Mouse (Mus musculus) midbrain, postnatal 0 days (tissue): ENCODE results near the gene Sugt1. TPM values are rescaled to one million over a fixed set of nuclear protein-coding genes. Genes with fewer than 3 reads are reported as not detected.

ENCODE experiments used
- ATAC-seq: fragments of 200-750 bp; cut with Nextera tagmentation; 2 replicates; pipeline ENCODE4 v1.8.0; 2017; ENCODE audit warnings: moderate number of reproducible peaks, mild to moderate bottlenecking, moderate TSS enrichment, moderate library complexity; ENCODE audit not compliant: low FRiP score
- DNase-seq: peaks from one replicate; pipeline ENCODE4 v3.0.0-alpha.2; 2015; ENCODE audit warnings: low spot score
- H3K27ac ChIP-seq: fragments of 300-500 bp; sonication (generic); 2 replicates; pipeline ENCODE4 v1.5.1; 2014; ENCODE audit warnings: low read depth, mild to moderate bottlenecking, low read length, mixed read lengths
- H3K27me3 ChIP-seq: fragments of 300-500 bp; sonication (generic); 2 replicates; pipeline ENCODE4 v1.6.1; 2014; ENCODE audit warnings: low read length, control low read depth, mixed read lengths; ENCODE audit not compliant: insufficient read depth
- H3K36me3 ChIP-seq: fragments of 300-500 bp; sonication (generic); 2 replicates; pipeline ENCODE4 v1.6.1; 2014; ENCODE audit warnings: low read length, control low read depth, mixed read lengths; ENCODE audit not compliant: insufficient read depth
- H3K4me1 ChIP-seq: fragments of 300-500 bp; sonication (generic); 2 replicates; pipeline ENCODE4 v1.6.1; 2014; ENCODE audit warnings: mild to moderate bottlenecking, control low read depth, antibody characterized with exemption, low read length, mixed read lengths; ENCODE audit not compliant: insufficient read depth
- H3K4me2 ChIP-seq: fragments of 300-500 bp; sonication (generic); 2 replicates; pipeline ENCODE4 v1.6.1; 2014; ENCODE audit warnings: low read depth, mild to moderate bottlenecking, low read length, mixed read lengths; ENCODE audit not compliant: poor library complexity, severe bottlenecking
- H3K4me3 ChIP-seq: fragments of 300-500 bp; sonication (generic); 2 replicates; pipeline ENCODE4 v1.5.1; 2014; ENCODE audit warnings: low read depth, mild to moderate bottlenecking, low read length, moderate library complexity
- H3K9ac ChIP-seq: fragments of 300-500 bp; sonication (generic); replicated peaks from 2 replicates; pipeline ENCODE4 v1.6.1; 2014; ENCODE audit warnings: mild to moderate bottlenecking, low read length, moderate library complexity, mixed read lengths; ENCODE audit not compliant: poor library complexity, severe bottlenecking
- H3K9me3 ChIP-seq: fragments of 300-500 bp; sonication (generic); 2 replicates; pipeline ENCODE4 v1.6.1; 2016; ENCODE audit warnings: low read length, control low read depth
- CTCF ChIP-seq: IDR thresholded peaks from 2 replicates; pipeline ENCODE4 v1.5.1; 2016; ENCODE audit warnings: antibody characterized with exemption, mild to moderate bottlenecking
- WGBS: fragments of 180-500 bp; shearing (Covaris S2); extraction: QIAGEN DNeasy Blood & Tissue Kit; methylation state at CpG from one replicate; pipeline ENCODE4 v1.1.7; 2014; 5-methylcytosine and 5-hydroxymethylcytosine counted together
- polyA plus RNA-seq: library from polyadenylated mRNA; unstranded; fragments of >200 nt; fragmentation: Nextera tagmentation; extraction: Ambion mirVana; gene quantifications from 2 replicates; pipeline ENCODE4 v1.2.1, GENCODE M21; 2015
- total RNA-seq: library from RNA; depleted of rRNA; stranded (reverse); fragments of >200 nt; gene quantifications from 2 replicates; pipeline ENCODE4 v1.2.3, GENCODE M21; 2014

Sugt1 gene
- total and polyA plus RNA-seq, 2 experiments from 2014 or later = 19.1 to 86.0 TPM

DNA sequence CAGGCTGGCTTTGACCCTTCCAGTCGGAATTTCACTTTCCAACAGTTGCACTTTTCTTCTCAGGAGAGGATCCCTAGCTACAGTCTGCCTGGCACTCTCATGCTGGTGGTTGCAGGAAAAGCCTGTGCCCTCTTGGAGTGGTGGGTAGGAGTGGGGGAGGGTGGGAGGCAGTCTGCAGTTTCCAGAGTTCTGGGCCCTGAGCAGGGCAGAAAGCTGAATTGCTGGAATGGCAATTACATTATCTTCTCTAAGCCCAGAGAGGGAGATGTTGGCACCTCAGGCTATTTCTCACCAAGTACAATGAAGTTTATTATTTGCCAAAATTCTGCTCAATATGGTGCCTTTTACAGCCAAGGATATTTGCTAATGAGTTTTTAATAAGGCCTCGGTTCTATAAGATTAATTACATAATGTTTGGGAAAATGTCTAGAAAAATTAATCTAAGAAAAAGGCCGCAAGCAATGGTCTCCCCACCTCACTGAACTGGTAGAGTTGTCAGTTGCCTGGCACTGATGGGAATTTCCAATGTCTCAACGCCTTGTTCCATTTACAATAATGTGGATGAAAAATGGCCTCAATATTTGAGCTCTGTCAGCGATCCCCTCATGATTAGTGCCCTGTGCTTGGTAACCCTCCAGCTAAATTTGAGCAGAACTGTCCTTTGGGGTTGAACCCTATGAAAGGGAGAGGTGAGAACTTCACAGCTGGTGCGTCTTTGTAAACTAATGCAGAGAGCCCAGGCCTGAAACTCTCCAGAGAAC is 71.4 kb downstream of the Sugt1 start:
- Histone ChIP-seq H3K4me2 (no peak overlapping the region), H3K9ac (no peak overlapping the region), H3K4me3 (no peak overlapping the region), H3K36me3 (no peaks in the 10 kb centered on the region), H3K9me3 (no peaks in the 10 kb centered on the region), H3K4me1 (no peaks in the 10 kb centered on the region), H3K27ac (peak overlapping the region; percentile 43; the same call in 1 of the 2 replicates), H3K27me3 (no peaks in the 10 kb centered on the region)
- no peak for TF ChIP-seq CTCF
- DNase-seq (peak; percentile 21), ATAC-seq (0 out of 2 replicates have a peak, but pooled peaks have one; percentile 8)
- 76% methylated on average over 6 of the region's 6 CpGs for WGBS

DNA sequence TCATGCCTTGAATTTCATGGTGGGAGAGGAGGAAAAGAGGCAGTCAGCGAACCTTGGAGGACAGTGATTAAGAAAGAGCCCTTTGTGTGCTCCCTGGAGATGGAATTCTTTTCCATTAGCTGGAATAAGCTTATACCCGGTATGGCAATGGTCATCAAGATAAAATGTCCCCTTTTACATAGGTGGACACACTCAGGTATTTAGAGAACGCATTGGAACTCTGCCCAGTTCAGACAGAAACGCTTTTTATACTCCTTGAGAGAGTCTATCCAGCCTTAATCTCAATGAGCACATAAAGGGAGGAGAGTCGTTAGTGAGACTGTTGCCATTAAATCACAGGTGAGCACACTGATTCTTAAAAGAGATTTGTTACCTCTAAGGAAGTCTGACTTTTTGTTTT is 73.0 kb downstream of the Sugt1 start:
- Histone ChIP-seq H3K4me3 (no peak overlapping the region), H3K27me3 (no peaks in the 10 kb centered on the region), H3K9me3 (no peaks in the 10 kb centered on the region), H3K4me2 (no peak overlapping the region), H3K36me3 (no peaks in the 10 kb centered on the region), H3K27ac (no peak overlapping the region), H3K9ac (no peak overlapping the region), H3K4me1 (no peaks in the 10 kb centered on the region)
- ATAC-seq (no peak), DNase-seq (no peak)
- TF ChIP-seq CTCF = no peak
- 36% methylated on average over 5 of the region's 5 CpGs for WGBS

GRCm38 (mm10) chr14:79661005-79661917 is 73.8 kb downstream of the Sugt1 start:
- peak; percentile 44 for DNase-seq
- Histone ChIP-seq H3K36me3 (no peaks in the 10 kb centered on the region), H3K9ac (no peak overlapping the region)

DNA sequence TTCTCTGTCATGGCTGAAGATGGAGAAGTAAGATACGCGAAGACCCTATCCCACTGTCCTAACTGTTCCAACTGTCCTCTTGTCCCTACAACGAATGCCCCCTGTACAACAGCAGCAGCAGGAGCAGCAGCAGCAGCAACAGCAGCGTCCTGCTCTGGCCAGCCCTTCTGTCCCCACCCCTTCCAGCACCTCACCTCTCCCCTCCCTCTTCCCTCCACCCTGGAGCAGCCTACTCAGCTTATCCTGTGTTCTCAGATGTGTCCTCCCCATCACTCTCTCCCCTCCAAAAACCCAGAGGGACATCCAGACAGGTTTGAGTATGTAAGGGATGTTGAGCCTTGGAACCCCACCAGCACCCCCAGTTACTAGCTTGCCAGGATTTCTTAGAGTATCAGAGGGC is 74.5 kb downstream of the Sugt1 start, which contains the start of gene Cnmd:
Cnmd (minus strand) TSS at position 170 of the 400 bp plus-strand sequence.
- WGBS = 75% methylated on average over 4 of the region's 4 CpGs
- DNase-seq (no peak), ATAC-seq (0 out of 2 replicates have a peak, but pooled peaks have one; percentile 24)
- Histone ChIP-seq H3K9ac (no peak within 1 kb of the TSS), H3K4me3 (0 out of 2 replicates have a peak within 1 kb of the TSS, but pooled peaks have one; percentile 6), H3K27ac (no peak within 1 kb of the TSS), H3K36me3 (no peaks in the 10 kb centered on the region), H3K27me3 (no peaks in the 10 kb centered on the region), H3K4me1 (no peaks in the 10 kb centered on the region), H3K9me3 (no peaks in the 10 kb centered on the region), H3K4me2 (peak within 1 kb of the TSS; percentile 35)
- no peak for TF ChIP-seq CTCF

More at GRCm38 (mm10) chr14:79661005-79661917, 73.8 kb downstream of the Sugt1 start:
- Histone ChIP-seq H3K4me2 (peak overlapping the region; percentile 35), H3K4me3 (0 out of 2 replicates have a peak overlapping the region, but pooled peaks have one; percentile 6), H3K27ac (no peak overlapping the region), H3K4me1 (no peaks in the 10 kb centered on the region), H3K9me3 (no peaks in the 10 kb centered on the region), H3K27me3 (no peaks in the 10 kb centered on the region)
- peak; percentile 69 for TF ChIP-seq CTCF
- WGBS = 22% methylated on average over 33 of the region's 33 CpGs
- ATAC-seq = peak; percentile 55; the same call in 1 of the 2 replicates

DNA sequence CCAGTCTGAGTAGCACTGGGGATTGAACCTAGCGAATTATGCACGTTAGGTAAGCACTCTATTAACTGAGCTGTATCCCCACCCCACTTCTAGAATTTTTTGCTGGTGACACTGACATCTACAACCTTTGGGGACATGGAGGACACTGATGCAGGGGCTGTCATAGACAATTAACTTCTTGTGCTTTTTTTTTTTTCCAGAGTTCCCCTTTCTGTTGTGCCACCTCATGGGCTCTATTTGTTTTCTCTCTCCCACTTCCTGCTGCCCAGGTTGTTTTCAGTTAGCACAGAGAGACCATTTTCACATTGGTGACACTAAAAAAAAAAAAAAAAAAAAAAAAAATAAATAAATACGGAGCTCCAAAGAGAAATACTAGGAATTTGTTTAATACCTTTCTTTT is 83.5 kb downstream of the Sugt1 start:
- Histone ChIP-seq H3K4me1 (no peaks in the 10 kb centered on the region), H3K9ac (no peak overlapping the region), H3K9me3 (no peaks in the 10 kb centered on the region), H3K36me3 (no peaks in the 10 kb centered on the region), H3K4me2 (no peak overlapping the region), H3K4me3 (no peak overlapping the region), H3K27me3 (no peaks in the 10 kb centered on the region), H3K27ac (no peak overlapping the region)
- 92% methylated on average over 3 of the region's 3 CpGs for WGBS
- no peak for TF ChIP-seq CTCF
- DNase-seq = no peak
- no peak for ATAC-seq
